Mouse (Mus musculus): ENCODE data around the gene Prps2.
"Not testable (repeated sequence)": the region's sequence is repeated elsewhere in the genome, so short reads cannot be mapped to it uniquely, and the experiment has no call there.

Prps2 gene

GRCm38 (mm10) chrX:167323742-167324141 lies 58.8 kb downstream of the Prps2 start:
- DNase-seq (ENCODE audit: low spot score in 2 of 2) = peak in 1 of 2 experiments; percentile 16

- DNase-seq (ENCODE audit: low spot score in 2 of 2) = no peak
Measured at GRCm38 (mm10) chrX:167321233-167321806, 61.2 kb downstream of the Prps2 start.

- DNase-seq (ENCODE audit: low spot score in 2 of 2) = peak; percentile 31 to 32
Measured at GRCm38 (mm10) chrX:167318819-167319396, 63.6 kb downstream of the Prps2 start.

GRCm38 (mm10) chrX:167315766-167316165 lies 66.8 kb downstream of the Prps2 start:
- peak; percentile 26 to 50 for DNase-seq (ENCODE audit: low spot score in 2 of 2)

- DNase-seq (ENCODE audit: low spot score in 2 of 2) = no peak
Measured at GRCm38 (mm10) chrX:167315093-167315726, 67.3 kb downstream of the Prps2 start.

- not testable (repeated sequence) for DNase-seq (ENCODE audit: low spot score in 2 of 2)
Measured at GRCm38 (mm10) chrX:167302061-167302460, 80.5 kb downstream of the Prps2 start.

All from spleen, postnatal 36 days (tissue).